10 mouse cellular contexts compared by ENCODE assay signal in genomic region chr11:12394151-12394550, GRCm38 (mm10).
DNase-seq lines count a peak whose midpoint lies in the region; ATAC-seq and TF ChIP-seq lines count a peak whose summit lies in the region.
"Had no signal": no experiment of that assay in that cellular context is flagged by ENCODE, and none has a peak within 500 bp of the region (broad histone marks: within the 10 kb centered on the region; RNA-seq: fewer than 3 reads in every experiment).

No protein-coding gene starts in this region.

- 0 out of 2 replicates have a peak overlapping the region, but pooled peaks have one; percentile 17 for H3K27ac ChIP-seq in forebrain, postnatal 0 days (ENCODE audit: low read depth, low read length)
- H3K27ac ChIP-seq in forebrain, embryonic 13.5 days: no peak overlapping the region
- H3K27ac ChIP-seq in heart, embryonic 15.5 days: peak overlapping the region; percentile 46
- H3K27ac ChIP-seq: hindbrain, embryonic 15.5 days; limb, embryonic 12.5 days had no signal

- intact Hi-C loops in left cerebral cortex, postnatal 36 days (cut with DNase I): loop anchor here (5.0 kb wide), 1 partner anchor 78 kb away; no protein-coding TSS in a partner anchor

- peaks cover 4% of the 10 kb centered on the region for H3K4me1 ChIP-seq in forebrain, postnatal 0 days (ENCODE audit: insufficient read depth)
- H3K4me1 ChIP-seq in forebrain, embryonic 13.5 days: no peaks in the 10 kb centered on the region
- H3K4me1 ChIP-seq in heart, embryonic 15.5 days (replicated peaks): peaks cover 21% of the 10 kb centered on the region
- H3K4me1 ChIP-seq: hindbrain, embryonic 15.5 days; limb, embryonic 12.5 days had no signal

- WGBS in forebrain, postnatal 0 days: 50% methylated on average over 3 of the region's 3 CpGs
- WGBS in forebrain, embryonic 13.5 days: 76% methylated on average over 3 of the region's 3 CpGs
- 33% methylated on average over 3 of the region's 3 CpGs for WGBS in heart, embryonic 15.5 days

- H3K9me3 ChIP-seq in forebrain, postnatal 0 days (ENCODE audit: low read length): no peaks in the 10 kb centered on the region
- H3K9me3 ChIP-seq in forebrain, embryonic 13.5 days (replicated peaks): no peaks in the 10 kb centered on the region
- no peaks in the 10 kb centered on the region for H3K9me3 ChIP-seq in heart, embryonic 15.5 days (replicated peaks)
- H3K9me3 ChIP-seq: hindbrain, embryonic 15.5 days; limb, embryonic 12.5 days had no signal

- H3K4me2 ChIP-seq in forebrain, postnatal 0 days (ENCODE audit: low read depth): no peak overlapping the region
- no peak overlapping the region for H3K4me2 ChIP-seq in forebrain, embryonic 13.5 days
- no peak overlapping the region for H3K4me2 ChIP-seq in heart, embryonic 15.5 days
- H3K4me2 ChIP-seq: hindbrain, embryonic 15.5 days; limb, embryonic 12.5 days had no signal

- no peak for TF ChIP-seq CTCF in forebrain, postnatal 0 days (IDR thresholded peaks at IDR 0.05; ENCODE audit: low read depth)

- H3K36me3 ChIP-seq in forebrain, postnatal 0 days (ENCODE audit: insufficient read depth): no peaks in the 10 kb centered on the region
- no peaks in the 10 kb centered on the region for H3K36me3 ChIP-seq in forebrain, embryonic 13.5 days (ENCODE audit: poor library complexity, severe bottlenecking)
- H3K36me3 ChIP-seq in heart, embryonic 15.5 days: no peaks in the 10 kb centered on the region
- H3K36me3 ChIP-seq: hindbrain, embryonic 15.5 days; limb, embryonic 12.5 days had no signal

- H3K27me3 ChIP-seq in forebrain, postnatal 0 days (ENCODE audit: insufficient read depth, low read length): no peaks in the 10 kb centered on the region
- H3K27me3 ChIP-seq in forebrain, embryonic 13.5 days: no peaks in the 10 kb centered on the region
- H3K27me3 ChIP-seq in heart, embryonic 15.5 days: no peaks in the 10 kb centered on the region
- H3K27me3 ChIP-seq: hindbrain, embryonic 15.5 days; limb, embryonic 12.5 days had no signal

- peak; percentile 64 for DNase-seq in forebrain, postnatal 0 days
- peak; percentile 69 for DNase-seq in NIH3T3 (ENCODE audit: low read depth)
- DNase-seq in left cerebral cortex, postnatal 36 days (ENCODE audit: low spot score in 2 of 2): peak; percentile 72 to 73
- DNase-seq in spleen, postnatal 4 days (ENCODE audit: low spot score in 2 of 2): no peak
- no peak for DNase-seq in cerebellum, postnatal 36 days

- H3K4me3 ChIP-seq in forebrain, postnatal 0 days (ENCODE audit: low read depth, low read length): no peak overlapping the region
- no peak overlapping the region for H3K4me3 ChIP-seq in forebrain, embryonic 13.5 days
- H3K4me3 ChIP-seq in heart, embryonic 15.5 days: no peak overlapping the region
- H3K4me3 ChIP-seq: hindbrain, embryonic 15.5 days; limb, embryonic 12.5 days had no signal

- peak; percentile 94 for ATAC-seq in forebrain, postnatal 0 days
- no peak for ATAC-seq in forebrain, embryonic 13.5 days
- ATAC-seq in heart, embryonic 15.5 days (replicated peaks; ENCODE audit: insufficient number of reproducible peaks, insufficient read depth, low FRiP score, low read depth): peak; percentile 82
- ATAC-seq in activated CD4-positive, CD25-positive, alpha-beta regulatory T cell, adult 4 months: no peak

- H3K9ac ChIP-seq in forebrain, postnatal 0 days: no peak overlapping the region
- no peak overlapping the region for H3K9ac ChIP-seq in forebrain, embryonic 13.5 days
- no peak overlapping the region for H3K9ac ChIP-seq in heart, embryonic 15.5 days
- H3K9ac ChIP-seq: hindbrain, embryonic 15.5 days; limb, embryonic 12.5 days had no signal

Comparison
In these comparisons a context has a peak if more than half of its experiments do, and no peak if none do; other contexts are left out.
1. ATAC-seq: peak in forebrain, postnatal 0 days (single experiment) and heart, embryonic 15.5 days (single experiment); none in forebrain, embryonic 13.5 days (single experiment) and activated CD4-positive, CD25-positive, alpha-beta regulatory T cell, adult 4 months (single experiment).
2. DNase-seq: peak in forebrain, postnatal 0 days (single experiment), NIH3T3 (single experiment) and left cerebral cortex, postnatal 36 days (2 of 2); none in spleen, postnatal 4 days (0 of 2) and cerebellum, postnatal 36 days (0 of 2).